13 mouse cellular contexts compared by ENCODE assay signal in genomic region chr9:91404905-91405752, GRCm38 (mm10). TPM values are rescaled to one million over a fixed set of nuclear protein-coding genes. Genes with fewer than 3 reads are reported as not detected.
DNase-seq lines count a peak whose midpoint lies in the region; ATAC-seq lines count a peak whose summit lies in the region.
"Had no signal": no experiment of that assay in that cellular context is flagged by ENCODE, and none has a peak within 500 bp of the region (broad histone marks: within the 10 kb centered on the region; RNA-seq: fewer than 3 reads in every experiment).

No protein-coding gene starts in this region.

- ATAC-seq in forebrain, embryonic 12.5 days (ENCODE audit: low FRiP score) = 0 out of 2 replicates have a peak, but pooled peaks have one; percentile 57
- ATAC-seq in neural tube, embryonic 14.5 days (ENCODE audit: low read depth) = 0 out of 2 replicates have a peak, but pooled peaks have one; percentile 19

- DNase-seq in cerebellum, adult 18-20 months = peak; percentile 36 to 58
- DNase-seq in cerebellum, adult 9-11 months = no peak
- peak; percentile 50 for DNase-seq in limb, embryonic 10.5 days (ENCODE audit: low spot score)
- no peak for DNase-seq in left cerebral cortex, adult 18-20 months (ENCODE audit: low spot score in 2 of 2)
- no peak for DNase-seq in heart, adult 18-20 months
- no peak for DNase-seq in left cerebral cortex, postnatal 25 days (ENCODE audit: low spot score in 2 of 2)

- H3K4me3 ChIP-seq in forebrain, embryonic 12.5 days (replicated peaks) = peak overlapping the region; percentile 35
- no peak overlapping the region for H3K4me3 ChIP-seq in limb, embryonic 10.5 days
- H3K4me3 ChIP-seq in neural tube, embryonic 14.5 days (ENCODE audit: low read depth, low read length) = peak overlapping the region; percentile 8; the same call in 1 of the 2 replicates
- H3K4me3 ChIP-seq: heart, embryonic 10.5 days; limb, embryonic 13.5 days; lung, embryonic 15.5 days had no signal

- peak overlapping the region; percentile 89 for H3K27ac ChIP-seq in forebrain, embryonic 12.5 days
- no peak overlapping the region for H3K27ac ChIP-seq in limb, embryonic 10.5 days
- H3K27ac ChIP-seq in neural tube, embryonic 14.5 days (ENCODE audit: low read depth, low read length) = peak overlapping the region; percentile 45
- H3K27ac ChIP-seq: heart, embryonic 10.5 days; limb, embryonic 13.5 days; lung, embryonic 15.5 days had no signal

- H3K9me3 ChIP-seq in forebrain, embryonic 12.5 days = no peaks in the 10 kb centered on the region
- H3K9me3 ChIP-seq in limb, embryonic 10.5 days (replicated peaks) = no peaks in the 10 kb centered on the region
- no peaks in the 10 kb centered on the region for H3K9me3 ChIP-seq in neural tube, embryonic 14.5 days (ENCODE audit: control insufficient read depth, low read length)
- H3K9me3 ChIP-seq: heart, embryonic 10.5 days; limb, embryonic 13.5 days; lung, embryonic 15.5 days had no signal

- intact Hi-C loops in left cerebral cortex, postnatal 25 days (cut with DNase I) = loop anchor here (5.0 to 10.0 kb wide), 2 partner anchors 38 to 1530 kb away; partner anchors contain the start of gene Zic1

- under 1% methylated on average over 27 of the region's 27 CpGs for WGBS in forebrain, embryonic 12.5 days
- WGBS in limb, embryonic 10.5 days = 1% methylated on average over 27 of the region's 27 CpGs
- under 1% methylated on average over 27 of the region's 27 CpGs for WGBS in neural tube, embryonic 14.5 days

- peaks cover 12% of the 10 kb centered on the region; the same call in 1 of the 2 replicates for H3K4me1 ChIP-seq in forebrain, embryonic 12.5 days
- no peaks in the 10 kb centered on the region for H3K4me1 ChIP-seq in limb, embryonic 10.5 days
- no peaks in the 10 kb centered on the region for H3K4me1 ChIP-seq in neural tube, embryonic 14.5 days (ENCODE audit: control insufficient read depth, insufficient read depth, low read length)
- H3K4me1 ChIP-seq: heart, embryonic 10.5 days; limb, embryonic 13.5 days; lung, embryonic 15.5 days had no signal

- H3K4me2 ChIP-seq in forebrain, embryonic 12.5 days = peak overlapping the region; percentile 44
- peak overlapping the region; percentile 39; the same call in 1 of the 2 replicates for H3K4me2 ChIP-seq in neural tube, embryonic 14.5 days (ENCODE audit: low read depth, low read length)
- H3K4me2 ChIP-seq: limb, embryonic 13.5 days; lung, embryonic 15.5 days had no signal

- no peaks in the 10 kb centered on the region for H3K36me3 ChIP-seq in forebrain, embryonic 12.5 days (replicated peaks)
- no peaks in the 10 kb centered on the region for H3K36me3 ChIP-seq in limb, embryonic 10.5 days
- H3K36me3 ChIP-seq in neural tube, embryonic 14.5 days (ENCODE audit: control insufficient read depth, insufficient read depth, low read length) = no peaks in the 10 kb centered on the region
- H3K36me3 ChIP-seq: heart, embryonic 10.5 days; limb, embryonic 13.5 days; lung, embryonic 15.5 days had no signal

- peaks cover 83% of the 10 kb centered on the region for H3K27me3 ChIP-seq in forebrain, embryonic 12.5 days
- H3K27me3 ChIP-seq in limb, embryonic 10.5 days (ENCODE audit: low read depth, poor library complexity, severe bottlenecking) = peaks cover 100% of the 10 kb centered on the region
- H3K27me3 ChIP-seq in neural tube, embryonic 14.5 days (ENCODE audit: control insufficient read depth, insufficient read depth, low read length) = peaks cover 49% of the 10 kb centered on the region

- peak overlapping the region; percentile 63 for H3K9ac ChIP-seq in forebrain, embryonic 12.5 days
- peak overlapping the region; percentile 34; the same call in 1 of the 2 replicates for H3K9ac ChIP-seq in neural tube, embryonic 14.5 days (replicated peaks; ENCODE audit: low read depth, low read length)
- H3K9ac ChIP-seq: limb, embryonic 13.5 days; lung, embryonic 15.5 days had no signal

RNA-seq across cellular contexts. Expression of gene Zic1, which starts 39.5 kb away (rescaled TPM):
- polyA plus RNA-seq in forebrain, embryonic 12.5 days (2016; fragmentation: Nextera tagmentation; extraction: Ambion mirVana) = 13.9 and 14.4 TPM in 2 replicates
- polyA plus RNA-seq in limb, embryonic 10.5 days (2016; fragmentation: Nextera tagmentation; extraction: Ambion mirVana) = 0.05 and 0.06 TPM in 2 replicates
- polyA plus RNA-seq in neural tube, embryonic 14.5 days (2014; fragmentation: Nextera tagmentation; extraction: Ambion mirVana) = 28.7 and 30.5 TPM in 2 replicates
- 10 to 100 TPM; 10.7 to 14.3 TPM for total RNA-seq in left cerebral cortex, adult 18-20 months (2021)
- total RNA-seq in heart, adult 18-20 months (2021) = not detected
- total RNA-seq in left cerebral cortex, postnatal 25 days (2021) = 10 to 100 TPM; 11.1 to 11.7 TPM
- total RNA-seq: adrenal gland, adult 18-20 months had no signal
- polyA plus RNA-seq: heart, embryonic 10.5 days; large intestine, adult 2 months had no signal

RNA-seq across cellular contexts. Expression of gene Zic4, which starts 42.9 kb away (rescaled TPM):
- polyA plus RNA-seq in forebrain, embryonic 12.5 days (2016; fragmentation: Nextera tagmentation; extraction: Ambion mirVana) = 56.4 and 60.5 TPM in 2 replicates
- 0.05 and 0.24 TPM in 2 replicates for polyA plus RNA-seq in limb, embryonic 10.5 days (2016; fragmentation: Nextera tagmentation; extraction: Ambion mirVana)
- 46.7 and 50.5 TPM in 2 replicates for polyA plus RNA-seq in neural tube, embryonic 14.5 days (2014; fragmentation: Nextera tagmentation; extraction: Ambion mirVana)
- total RNA-seq in left cerebral cortex, adult 18-20 months (2021) = 1 to 10 TPM; 3.5 to 4.4 TPM
- total RNA-seq in heart, adult 18-20 months (2021) = not detected
- total RNA-seq in left cerebral cortex, postnatal 25 days (2021) = 1 to 10 TPM; 2.3 to 3.0 TPM
- total RNA-seq: adrenal gland, adult 18-20 months had no signal
- polyA plus RNA-seq: large intestine, adult 2 months; lung, embryonic 15.5 days had no signal

Comparison
In these comparisons a context has a peak if more than half of its experiments do, and no peak if none do; other contexts are left out.
1. DNase-seq: peak in cerebellum, adult 18-20 months (2 of 2) and limb, embryonic 10.5 days (single experiment); none in cerebellum, adult 9-11 months (single experiment), left cerebral cortex, adult 18-20 months (0 of 2), heart, adult 18-20 months (0 of 2) and left cerebral cortex, postnatal 25 days (0 of 2).
2. RNA of gene Zic1, which starts 39.5 kb away (total RNA-seq): 10.7 to 14.3 TPM in left cerebral cortex, adult 18-20 months and 11.1 to 11.7 TPM in left cerebral cortex, postnatal 25 days; not detected in heart, adult 18-20 months; every median in the first group is over 10 times any median in the second.